ENCODE assay signal across 16 mouse cellular contexts in genomic region chr6:137550181-137550580, GRCm38 (mm10).
DNase-seq lines count a peak whose midpoint lies in the region; ATAC-seq and TF ChIP-seq lines count a peak whose summit lies in the region.
"Had no signal": no experiment of that assay in that cellular context is flagged by ENCODE, and none has a peak within 500 bp of the region (broad histone marks: within the 10 kb centered on the region; RNA-seq: fewer than 3 reads in every experiment).

No protein-coding gene starts in this region.

- H3K9ac ChIP-seq in lung, embryonic 16.5 days (ENCODE audit: low read length): no peak overlapping the region
- H3K9ac ChIP-seq in stomach, postnatal 0 days (ENCODE audit: low read length): no peak overlapping the region
- H3K9ac ChIP-seq: forebrain, postnatal 0 days; hindbrain, embryonic 14.5 days; neural tube, embryonic 12.5 days had no signal

- TF ChIP-seq CTCF in stomach, postnatal 0 days (IDR thresholded peaks at IDR 0.05; ENCODE audit: low read depth): no peak

- H3K4me1 ChIP-seq in lung, embryonic 16.5 days (replicated peaks; ENCODE audit: control insufficient read depth, insufficient read depth, low read length): no peaks in the 10 kb centered on the region
- no peaks in the 10 kb centered on the region for H3K4me1 ChIP-seq in stomach, postnatal 0 days (replicated peaks; ENCODE audit: control insufficient read depth, insufficient read depth)
- H3K4me1 ChIP-seq: neural tube, embryonic 12.5 days had no signal

- H3K4me3 ChIP-seq in lung, embryonic 16.5 days (ENCODE audit: low read length): no peak overlapping the region
- H3K4me3 ChIP-seq in stomach, postnatal 0 days (ENCODE audit: low read depth, low read length): no peak overlapping the region
- H3K4me3 ChIP-seq: layer of hippocampus, adult 2 months; neural tube, embryonic 12.5 days had no signal

- H3K27me3 ChIP-seq in lung, embryonic 16.5 days (ENCODE audit: control insufficient read depth, insufficient read depth, low read depth, low read length): no peaks in the 10 kb centered on the region
- H3K27me3 ChIP-seq in stomach, postnatal 0 days (ENCODE audit: control insufficient read depth, insufficient read depth, low read length): no peaks in the 10 kb centered on the region
- H3K27me3 ChIP-seq: neural tube, embryonic 12.5 days had no signal

- no peak overlapping the region for H3K4me2 ChIP-seq in lung, embryonic 16.5 days (ENCODE audit: low read depth, low read length)
- H3K4me2 ChIP-seq in stomach, postnatal 0 days (replicated peaks; ENCODE audit: low read depth): no peak overlapping the region
- H3K4me2 ChIP-seq: hindbrain, embryonic 14.5 days; liver, embryonic 11.5 days; neural tube, embryonic 12.5 days had no signal

- H3K27ac ChIP-seq in lung, embryonic 16.5 days (ENCODE audit: low read length): no peak overlapping the region
- H3K27ac ChIP-seq in stomach, postnatal 0 days (replicated peaks): peak overlapping the region; percentile 49
- H3K27ac ChIP-seq: hindbrain, embryonic 14.5 days; layer of hippocampus, adult 2 months; neural tube, embryonic 12.5 days had no signal

- TF ChIP-seq EP300 in stomach, postnatal 0 days (optimal IDR thresholded peaks at IDR 0.05): no peak

- no peaks in the 10 kb centered on the region for H3K36me3 ChIP-seq in lung, embryonic 16.5 days (ENCODE audit: control insufficient read depth, insufficient read depth, low read length)
- no peaks in the 10 kb centered on the region for H3K36me3 ChIP-seq in stomach, postnatal 0 days (ENCODE audit: control insufficient read depth, insufficient read depth, low read length)
- H3K36me3 ChIP-seq: neural tube, embryonic 12.5 days had no signal

- no peak for DNase-seq in lung, postnatal 14 days
- DNase-seq in kidney, adult 8-10 months: peak; percentile 50 to 78
- peak; percentile 87 for DNase-seq in large intestine, adult 2 months (ENCODE audit: low read depth, low spot score)
- peak; percentile 74 for DNase-seq in stomach, postnatal 0 days (ENCODE audit: low spot score)
- DNase-seq in thymus, postnatal 10 days (ENCODE audit: low spot score in 2 of 2): no peak
- DNase-seq in urinary bladder, postnatal 10 days (ENCODE audit: low spot score): no peak
- DNase-seq: cerebellum, adult 11-12 months; forebrain, postnatal 0 days; gastrocnemius, postnatal 14 days; spleen, adult 18-20 months; thymus, adult 2 months had no signal

- peak; percentile 51; the same call in 1 of the 2 replicates for ATAC-seq in lung, embryonic 16.5 days (ENCODE audit: low read depth)
- peak; percentile 96 for ATAC-seq in stomach, postnatal 0 days (ENCODE audit: low FRiP score, low TSS enrichment)
- ATAC-seq: forebrain, postnatal 0 days had no signal

- WGBS in lung, embryonic 16.5 days: 39% methylated on average over 8 of the region's 8 CpGs
- WGBS in large intestine, adult 2 months: 23% methylated on average over 8 of the region's 8 CpGs
- WGBS in stomach, postnatal 0 days: 41% methylated on average over 8 of the region's 8 CpGs

- H3K9me3 ChIP-seq in lung, embryonic 16.5 days (ENCODE audit: control insufficient read depth, low read length): no peaks in the 10 kb centered on the region
- H3K9me3 ChIP-seq in stomach, postnatal 0 days (ENCODE audit: control insufficient read depth, low read length): no peaks in the 10 kb centered on the region
- H3K9me3 ChIP-seq: neural tube, embryonic 12.5 days had no signal

Comparison
In these comparisons a context has a peak if more than half of its experiments do, and no peak if none do; other contexts are left out.
1. DNase-seq: peak in kidney, adult 8-10 months (2 of 2), large intestine, adult 2 months (single experiment) and stomach, postnatal 0 days (single experiment); none in lung, postnatal 14 days (single experiment), thymus, postnatal 10 days (0 of 2) and urinary bladder, postnatal 10 days (single experiment).